Mouse (Mus musculus): ENCODE measurements at regions not wholly inside any gene's neighbourhood (a gene's known extent, or its start where the extent isn't known, plus 50 kb on each side); places are given as distances from the start of the nearest gene placed in this dataset.

DNA sequence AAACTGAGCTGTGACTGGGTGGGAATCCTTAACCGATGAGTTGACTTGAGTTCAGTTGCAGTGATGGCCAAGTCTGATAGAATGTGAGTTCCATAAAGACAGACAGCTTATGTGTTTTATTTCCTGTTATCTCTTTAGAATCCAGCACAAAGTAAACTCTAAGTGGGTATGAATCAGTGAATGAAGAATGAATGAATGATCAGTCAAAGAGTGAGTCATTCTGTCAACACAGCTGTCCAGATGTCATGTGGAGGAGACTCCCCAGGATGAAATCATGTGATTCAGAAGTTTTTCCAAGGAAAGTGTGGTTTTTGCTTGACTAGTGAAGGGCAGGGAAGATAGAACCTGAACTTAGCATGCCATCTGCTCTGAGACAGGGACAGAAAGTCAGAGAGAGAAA is 732.0 kb upstream of the A1bg start:
- no peak for ATAC-seq (ENCODE audit: low FRiP score, low read depth)
- WGBS: 86% methylated on average over 1 of the region's 1 CpGs
- no peak overlapping the region for H3K9ac ChIP-seq (replicated peaks)

GRCm38 (mm10) chr15:61653853-61654252 is 731.0 kb upstream of the A1bg start:
- 81% methylated on average over 1 of the region's 1 CpGs for WGBS
- H3K9me3 ChIP-seq: no peaks in the 10 kb centered on the region
- H3K4me1 ChIP-seq: no peaks in the 10 kb centered on the region
- no peak overlapping the region for H3K4me2 ChIP-seq (replicated peaks)
- H3K9ac ChIP-seq (replicated peaks): no peak overlapping the region
- H3K27ac ChIP-seq (replicated peaks): no peak overlapping the region
- H3K4me3 ChIP-seq: no peak overlapping the region
- H3K36me3 ChIP-seq: no peaks in the 10 kb centered on the region
- H3K27me3 ChIP-seq: no peaks in the 10 kb centered on the region
- ATAC-seq (ENCODE audit: low FRiP score, low read depth): no peak

More for the DNA sequence above, 732.0 kb upstream of the A1bg start:
- no peak overlapping the region for H3K4me3 ChIP-seq
- H3K4me1 ChIP-seq: no peaks in the 10 kb centered on the region
- no peaks in the 10 kb centered on the region for H3K9me3 ChIP-seq
- H3K27me3 ChIP-seq: no peaks in the 10 kb centered on the region
- H3K4me2 ChIP-seq (replicated peaks): no peak overlapping the region
- H3K27ac ChIP-seq (replicated peaks): no peak overlapping the region
- no peaks in the 10 kb centered on the region for H3K36me3 ChIP-seq

DNA sequence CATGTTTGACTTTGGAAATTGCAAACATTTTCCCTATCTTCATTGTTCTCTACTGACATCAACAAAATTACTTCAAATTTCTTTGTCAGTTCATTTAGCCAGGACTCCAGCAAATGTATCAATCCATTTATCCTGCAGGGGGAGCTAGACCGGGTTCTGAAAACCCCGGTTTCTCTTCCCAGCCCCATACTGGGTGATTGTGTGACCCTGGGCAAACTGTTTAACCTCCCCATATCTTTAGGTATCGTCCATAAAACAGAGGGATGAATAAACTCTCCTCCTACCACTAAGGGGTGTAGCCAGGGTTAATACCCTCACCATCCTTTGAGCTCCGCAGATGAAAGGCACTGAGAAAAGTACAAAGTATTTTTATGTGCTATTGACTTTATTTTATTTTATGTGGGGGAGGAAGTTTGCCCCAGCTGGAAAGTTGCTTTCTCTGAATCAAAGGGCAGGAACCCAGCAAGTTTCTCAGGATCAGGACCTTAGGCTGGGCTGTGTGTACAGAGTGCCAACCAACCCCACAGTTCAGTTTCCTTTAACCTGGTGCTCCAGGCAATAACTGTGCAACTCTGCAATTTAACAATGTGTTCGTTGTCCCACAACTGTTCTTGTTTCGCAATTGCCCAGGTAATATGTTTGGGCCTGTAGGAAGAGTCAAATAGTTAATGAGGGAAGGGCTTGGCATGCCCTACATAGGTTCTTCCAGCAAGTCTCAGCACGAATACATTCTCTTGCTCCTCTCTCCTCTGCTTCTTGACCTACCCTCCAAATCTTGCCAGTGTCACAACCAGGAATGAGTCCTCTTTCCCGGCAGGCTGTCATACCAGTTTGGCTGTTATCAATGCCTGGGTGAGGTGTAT is 696.1 kb upstream of the A1bg start:
- Histone ChIP-seq H3K36me3 (no peaks in the 10 kb centered on the region), H3K9ac (replicated peaks) (no peak overlapping the region), H3K4me3 (no peak overlapping the region), H3K4me1 (no peaks in the 10 kb centered on the region), H3K27ac (replicated peaks) (no peak overlapping the region), H3K9me3 (no peaks in the 10 kb centered on the region), H3K4me2 (replicated peaks) (no peak overlapping the region), H3K27me3 (no peaks in the 10 kb centered on the region)
- WGBS: 72% methylated on average over 8 of the region's 8 CpGs
- no peak for ATAC-seq (ENCODE audit: low FRiP score, low read depth)

GRCm38 (mm10) chr15:61610662-61611061 is 687.9 kb upstream of the A1bg start:
- 83% methylated on average over 3 of the region's 3 CpGs for WGBS
- no peak overlapping the region for H3K4me3 ChIP-seq

GRCm38 (mm10) chr15:61609656-61610055 is 686.8 kb upstream of the A1bg start:
- ATAC-seq (ENCODE audit: low FRiP score, low read depth): no peak
- WGBS: 93% methylated on average over 6 of the region's 6 CpGs
- Histone ChIP-seq H3K9me3 (no peaks in the 10 kb centered on the region), H3K27me3 (no peaks in the 10 kb centered on the region), H3K9ac (replicated peaks) (no peak overlapping the region), H3K4me2 (replicated peaks) (no peak overlapping the region), H3K27ac (replicated peaks) (no peak overlapping the region), H3K36me3 (no peaks in the 10 kb centered on the region), H3K4me1 (no peaks in the 10 kb centered on the region), H3K4me3 (no peak overlapping the region)

More at GRCm38 (mm10) chr15:61610662-61611061, 687.9 kb upstream of the A1bg start:
- Histone ChIP-seq H3K9me3 (no peaks in the 10 kb centered on the region), H3K36me3 (no peaks in the 10 kb centered on the region), H3K9ac (replicated peaks) (no peak overlapping the region), H3K27ac (replicated peaks) (no peak overlapping the region), H3K4me2 (replicated peaks) (no peak overlapping the region), H3K27me3 (no peaks in the 10 kb centered on the region), H3K4me1 (no peaks in the 10 kb centered on the region)
- ATAC-seq (ENCODE audit: low FRiP score, low read depth): no peak

GRCm38 (mm10) chr15:61608301-61608731 is 685.5 kb upstream of the A1bg start:
- Histone ChIP-seq H3K4me2 (replicated peaks) (no peak overlapping the region), H3K9ac (replicated peaks) (no peak overlapping the region), H3K4me3 (no peak overlapping the region), H3K27ac (replicated peaks) (no peak overlapping the region), H3K27me3 (no peaks in the 10 kb centered on the region), H3K4me1 (no peaks in the 10 kb centered on the region), H3K36me3 (no peaks in the 10 kb centered on the region), H3K9me3 (no peaks in the 10 kb centered on the region)
- 86% methylated on average over 6 of the region's 6 CpGs for WGBS
- ATAC-seq (ENCODE audit: low FRiP score, low read depth): no peak

- WGBS: 83% methylated on average over 6 of the region's 6 CpGs
- Histone ChIP-seq H3K36me3 (no peaks in the 10 kb centered on the region), H3K9ac (replicated peaks) (no peak overlapping the region), H3K4me3 (no peak overlapping the region), H3K9me3 (no peaks in the 10 kb centered on the region), H3K27me3 (no peaks in the 10 kb centered on the region), H3K4me1 (no peaks in the 10 kb centered on the region), H3K27ac (replicated peaks) (no peak overlapping the region), H3K4me2 (replicated peaks) (no peak overlapping the region)
- no peak for ATAC-seq (ENCODE audit: low FRiP score, low read depth)
Observed at GRCm38 (mm10) chr15:61599734-61600133, 676.9 kb upstream of the A1bg start.

DNA sequence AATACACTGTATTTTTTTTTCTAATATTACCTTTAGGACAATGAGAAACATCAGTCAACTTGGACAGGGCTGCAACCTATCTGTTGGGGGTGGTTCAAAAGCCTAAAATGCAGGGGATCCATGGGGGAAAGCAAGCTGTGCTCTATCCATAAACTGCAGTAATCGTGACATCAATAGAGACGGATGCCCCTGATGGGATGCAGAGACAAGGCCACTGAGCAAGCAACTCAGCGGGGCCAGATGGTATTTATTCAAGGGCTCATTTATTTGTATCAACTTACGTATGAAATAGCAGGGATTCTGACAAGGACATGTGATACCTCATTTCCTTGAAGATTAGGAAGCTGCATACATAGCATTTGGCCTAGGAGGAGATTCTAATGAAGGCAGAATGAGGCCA is 673.5 kb upstream of the A1bg start:
- Histone ChIP-seq H3K4me1 (no peaks in the 10 kb centered on the region), H3K36me3 (no peaks in the 10 kb centered on the region), H3K27ac (replicated peaks) (no peak overlapping the region), H3K9ac (replicated peaks) (no peak overlapping the region), H3K9me3 (no peaks in the 10 kb centered on the region), H3K4me3 (no peak overlapping the region), H3K27me3 (no peaks in the 10 kb centered on the region), H3K4me2 (replicated peaks) (no peak overlapping the region)
- ATAC-seq (ENCODE audit: low FRiP score, low read depth): no peak
- WGBS: 58% methylated on average over 4 of the region's 4 CpGs

DNA sequence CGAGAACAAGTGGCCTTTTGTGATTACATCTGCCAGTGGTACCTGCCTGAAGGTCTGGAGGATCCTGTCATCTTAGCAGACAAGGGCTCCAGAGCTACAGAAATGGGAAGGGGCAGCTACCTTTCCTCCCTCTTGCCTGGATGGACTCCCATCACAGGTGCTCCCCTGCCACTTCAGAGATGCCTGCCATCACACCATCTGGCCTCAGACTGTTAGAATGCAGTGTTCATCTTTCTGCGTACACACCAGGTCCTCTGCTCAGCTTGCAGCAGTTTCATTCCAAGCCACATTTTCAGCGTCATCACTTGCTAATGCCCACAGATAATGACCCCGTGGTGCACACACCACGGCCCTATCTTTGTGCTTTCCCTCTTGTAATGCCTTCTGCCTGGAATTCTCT is 666.1 kb upstream of the A1bg start:
- H3K27me3 ChIP-seq: no peaks in the 10 kb centered on the region
- WGBS: 82% methylated on average over 5 of the region's 5 CpGs
- H3K4me1 ChIP-seq: no peaks in the 10 kb centered on the region
- ATAC-seq (ENCODE audit: low FRiP score, low read depth): no peak
- H3K9me3 ChIP-seq: no peaks in the 10 kb centered on the region
- H3K9ac ChIP-seq (replicated peaks): no peak overlapping the region
- no peak overlapping the region for H3K4me2 ChIP-seq (replicated peaks)
- H3K27ac ChIP-seq (replicated peaks): no peak overlapping the region
- H3K4me3 ChIP-seq: no peak overlapping the region
- H3K36me3 ChIP-seq: no peaks in the 10 kb centered on the region

- Histone ChIP-seq H3K4me1 (no peaks in the 10 kb centered on the region), H3K4me2 (replicated peaks) (no peak overlapping the region), H3K27ac (replicated peaks) (no peak overlapping the region), H3K27me3 (no peaks in the 10 kb centered on the region), H3K36me3 (no peaks in the 10 kb centered on the region), H3K9me3 (no peaks in the 10 kb centered on the region), H3K9ac (replicated peaks) (no peak overlapping the region), H3K4me3 (no peak overlapping the region)
- WGBS: 68% methylated on average over 2 of the region's 2 CpGs
- ATAC-seq (ENCODE audit: low FRiP score, low read depth): no peak
Observed at GRCm38 (mm10) chr15:61582335-61582734, 659.5 kb upstream of the A1bg start.

- no peak overlapping the region for H3K4me3 ChIP-seq
- ATAC-seq (ENCODE audit: low FRiP score, low read depth): no peak
- H3K9ac ChIP-seq (replicated peaks): no peak overlapping the region
- H3K27me3 ChIP-seq: no peaks in the 10 kb centered on the region
- no peaks in the 10 kb centered on the region for H3K36me3 ChIP-seq
- no peaks in the 10 kb centered on the region for H3K9me3 ChIP-seq
- H3K27ac ChIP-seq (replicated peaks): no peak overlapping the region
- no peaks in the 10 kb centered on the region for H3K4me1 ChIP-seq
- no peak overlapping the region for H3K4me2 ChIP-seq (replicated peaks)
Observed at GRCm38 (mm10) chr15:61563347-61563746, 640.5 kb upstream of the A1bg start.

- ATAC-seq (ENCODE audit: low FRiP score, low read depth): no peak
- Histone ChIP-seq H3K4me2 (replicated peaks) (no peak overlapping the region), H3K9ac (replicated peaks) (no peak overlapping the region), H3K9me3 (no peaks in the 10 kb centered on the region), H3K27ac (replicated peaks) (no peak overlapping the region), H3K4me1 (no peaks in the 10 kb centered on the region), H3K36me3 (no peaks in the 10 kb centered on the region), H3K27me3 (no peaks in the 10 kb centered on the region), H3K4me3 (no peak overlapping the region)
- WGBS: 64% methylated on average over 2 of the region's 2 CpGs
Observed at GRCm38 (mm10) chr15:61562252-61562651, 639.4 kb upstream of the A1bg start.

- WGBS: 91% methylated on average over 2 of the region's 2 CpGs
Observed at GRCm38 (mm10) chr15:61553908-61554307, 631.1 kb upstream of the A1bg start.

More at GRCm38 (mm10) chr15:61553908-61554307, 631.1 kb upstream of the A1bg start:
- Histone ChIP-seq H3K27ac (replicated peaks) (no peak overlapping the region), H3K27me3 (no peaks in the 10 kb centered on the region), H3K36me3 (no peaks in the 10 kb centered on the region), H3K4me3 (no peak overlapping the region), H3K4me2 (replicated peaks) (no peak overlapping the region), H3K9ac (replicated peaks) (no peak overlapping the region), H3K4me1 (no peaks in the 10 kb centered on the region), H3K9me3 (no peaks in the 10 kb centered on the region)
- ATAC-seq (ENCODE audit: low FRiP score, low read depth): no peak
